9 mouse cellular contexts compared by ENCODE assay signal in genomic region chr9:28171890-28172289, GRCm38 (mm10).
A peak's percentile ranks its signal among the peaks of the same experiment; 100 is the strongest.
DNase-seq lines count a peak whose midpoint lies in the region; ATAC-seq and TF ChIP-seq lines count a peak whose summit lies in the region.
"Had no signal": no experiment of that assay in that cellular context is flagged by ENCODE, and none has a peak within 500 bp of the region (broad histone marks: within the 10 kb centered on the region; RNA-seq: fewer than 3 reads in every experiment).

No protein-coding gene starts in this region.

- H3K9me3 ChIP-seq in heart, embryonic 11.5 days (replicated peaks; ENCODE audit: control insufficient read depth, low read length): no peaks in the 10 kb centered on the region
- H3K9me3 ChIP-seq in CH12.LX (replicated peaks; ENCODE audit: low read length): peaks cover 18% of the 10 kb centered on the region
- no peaks in the 10 kb centered on the region for H3K9me3 ChIP-seq in forebrain, postnatal 0 days (ENCODE audit: low read length)
- H3K9me3 ChIP-seq: heart, embryonic 13.5 days had no signal

- no peaks in the 10 kb centered on the region for H3K79me2 ChIP-seq in CH12.LX (replicated peaks; ENCODE audit: control insufficient read depth, extremely low read depth, insufficient read depth, poor library complexity, severe bottlenecking)

- no peak for TF ChIP-seq EP300 in CH12.LX (IDR thresholded peaks at IDR 0.05; ENCODE audit: low read length)

- ATAC-seq in heart, embryonic 11.5 days (replicated peaks; ENCODE audit: insufficient number of reproducible peaks, low FRiP score, low TSS enrichment): no peak
- ATAC-seq in forebrain, postnatal 0 days: no peak

- no peak for TF ChIP-seq POLR2A in CH12.LX (IDR thresholded peaks at IDR 0.05; ENCODE audit: low read depth, low read length)

- no peaks in the 10 kb centered on the region; the same call in 1 of the 2 replicates for H3K27me3 ChIP-seq in heart, embryonic 11.5 days (ENCODE audit: control insufficient read depth, insufficient read depth, low read length)
- no peaks in the 10 kb centered on the region for H3K27me3 ChIP-seq in CH12.LX (replicated peaks)
- no peaks in the 10 kb centered on the region for H3K27me3 ChIP-seq in forebrain, postnatal 0 days (ENCODE audit: insufficient read depth, low read length)

- peak; percentile 29 to 42; a peak in 3 of 4 replicates for TF ChIP-seq CTCF in CH12.LX (conservative IDR thresholded peaks at IDR 0.05 in 1 of 2, IDR thresholded peaks at IDR 0.05 in 1 of 2; ENCODE audit: low read depth in 2 of 2, low read length in 2 of 2)
- TF ChIP-seq CTCF in forebrain, postnatal 0 days (IDR thresholded peaks at IDR 0.05; ENCODE audit: low read depth): peak; percentile 77

- no peak overlapping the region for H3K27ac ChIP-seq in heart, embryonic 11.5 days (ENCODE audit: low read depth, low read length)
- H3K27ac ChIP-seq in CH12.LX (ENCODE audit: insufficient read depth, low read depth): no peak overlapping the region
- H3K27ac ChIP-seq in forebrain, postnatal 0 days (ENCODE audit: low read depth, low read length): no peak overlapping the region
- H3K27ac ChIP-seq: heart, embryonic 13.5 days had no signal

- H3K9ac ChIP-seq in heart, embryonic 11.5 days (ENCODE audit: low read depth, low read length): no peak overlapping the region
- no peak overlapping the region for H3K9ac ChIP-seq in CH12.LX (ENCODE audit: insufficient read depth, low read depth)
- no peak overlapping the region for H3K9ac ChIP-seq in forebrain, postnatal 0 days
- H3K9ac ChIP-seq: heart, embryonic 13.5 days had no signal

- dilution Hi-C loops in CH12.LX (cut with MboI; ENCODE audit: extremely low pct_ligation_motif_present, extremely low pct_unique_long_range_greater_than_20kb, low sequenced_read_pairs): no loop called here

- in situ Hi-C loops in CH12.LX (cut with MboI; ENCODE audit: low pct_ligation_motif_present, low pct_unique_long_range_greater_than_20kb, low sequenced_read_pairs): no loop called here

- no peaks in the 10 kb centered on the region for H3K4me1 ChIP-seq in heart, embryonic 11.5 days (ENCODE audit: control insufficient read depth, insufficient read depth, low read length)
- H3K4me1 ChIP-seq in CH12.LX (ENCODE audit: control insufficient read depth in 1 of 2, insufficient read depth in 2 of 2): no peaks in the 10 kb centered on the region
- no peaks in the 10 kb centered on the region for H3K4me1 ChIP-seq in forebrain, postnatal 0 days (ENCODE audit: insufficient read depth)
- H3K4me1 ChIP-seq: heart, embryonic 13.5 days had no signal

- WGBS in heart, embryonic 11.5 days (ENCODE audit: insufficient replicate concordance): 13% methylated on average over 6 of the region's 6 CpGs
- 7% methylated on average over 6 of the region's 6 CpGs for WGBS in forebrain, postnatal 0 days

- no peak overlapping the region for H3K4me3 ChIP-seq in heart, embryonic 11.5 days (ENCODE audit: low read depth, low read length)
- H3K4me3 ChIP-seq in CH12.LX (replicated peaks in 1 of 3; ENCODE audit: low read depth in 2 of 3, low read length in 2 of 3, poor library complexity in 1 of 3): no peak overlapping the region
- H3K4me3 ChIP-seq in forebrain, postnatal 0 days (ENCODE audit: low read depth, low read length): no peak overlapping the region
- H3K4me3 ChIP-seq: heart, embryonic 13.5 days had no signal

- DNase-seq in heart, postnatal 4 days: peak; percentile 52
- peak; percentile 14 for DNase-seq in CH12.LX (ENCODE audit: extremely low read depth)
- DNase-seq in brain, adult 2 months (ENCODE audit: low read depth, low spot score): peak; percentile 69
- peak; percentile 55 for DNase-seq in forebrain, postnatal 0 days
- DNase-seq in left cerebral cortex, adult 18-20 months (ENCODE audit: low spot score in 2 of 2): peak; percentile 62 to 80
- DNase-seq in retina, embryonic 14.5 days (ENCODE audit: low spot score): peak; percentile 76
- DNase-seq in spleen, postnatal 36 days (ENCODE audit: low spot score in 2 of 2): no peak

- H3K4me2 ChIP-seq in heart, embryonic 11.5 days: no peak overlapping the region
- no peak overlapping the region for H3K4me2 ChIP-seq in CH12.LX (ENCODE audit: insufficient read depth, low read depth, poor library complexity, severe bottlenecking)
- H3K4me2 ChIP-seq in forebrain, postnatal 0 days (ENCODE audit: low read depth): no peak overlapping the region
- H3K4me2 ChIP-seq: heart, embryonic 13.5 days had no signal

- TF ChIP-seq RAD21 in CH12.LX (IDR thresholded peaks at IDR 0.05; ENCODE audit: low read depth, low read length): peak; percentile 14

- no peaks in the 10 kb centered on the region for H3K36me3 ChIP-seq in heart, embryonic 11.5 days (ENCODE audit: control insufficient read depth, insufficient read depth, low read length)
- H3K36me3 ChIP-seq in CH12.LX (replicated peaks in 1 of 2; ENCODE audit: control insufficient read depth in 1 of 2, insufficient read depth in 1 of 2, low read length in 1 of 2): no peaks in the 10 kb centered on the region
- H3K36me3 ChIP-seq in forebrain, postnatal 0 days (ENCODE audit: insufficient read depth): no peaks in the 10 kb centered on the region
- H3K36me3 ChIP-seq: heart, embryonic 13.5 days had no signal

TF ChIP-seq in CH12.LX, 34 proteins besides CTCF, POLR2A, EP300 and RAD21:
- TF ChIP-seq JUN (IDR thresholded peaks at IDR 0.05; ENCODE audit: insufficient read depth, low read depth, low read length) (no peak), KAT2A (IDR thresholded peaks at IDR 0.05; ENCODE audit: insufficient replicate concordance, low read length) (no peak), UBTF (IDR thresholded peaks at IDR 0.05; ENCODE audit: low read depth, low read length) (no peak), ZC3H11A (IDR thresholded peaks at IDR 0.05; ENCODE audit: low read depth, low read length) (no peak), CHD2 (IDR thresholded peaks at IDR 0.05; ENCODE audit: low read length) (no peak), MAZ (IDR thresholded peaks at IDR 0.05; ENCODE audit: low read depth, low read length) (no peak), SMC3 (IDR thresholded peaks at IDR 0.05; ENCODE audit: low read depth, low read length) (peak; percentile 36), MEF2A (IDR thresholded peaks at IDR 0.05; ENCODE audit: borderline replicate concordance, low read depth, low read length) (no peak), IRF4 (IDR thresholded peaks at IDR 0.05; ENCODE audit: low read depth, low read length) (no peak)
TF ChIP-seq in CH12.LX: peak in this region for 1.

Comparison
In these comparisons a context has a peak if more than half of its experiments do, and no peak if none do; other contexts are left out.
1. DNase-seq: peak in heart, postnatal 4 days (single experiment), CH12.LX (single experiment), brain, adult 2 months (single experiment), forebrain, postnatal 0 days (single experiment), left cerebral cortex, adult 18-20 months (2 of 2) and retina, embryonic 14.5 days (single experiment); none in spleen, postnatal 36 days (0 of 2).